Mouse (Mus musculus) E14TG2a.4 (cell line): ENCODE measurements around the gene Slc30a4.

Experiments
- CTCF ChIP-seq: conservative IDR thresholded peaks from 2 replicates; pipeline ENCODE4 v1.5.1; 2014; ENCODE audit warnings: low read length
- NANOG ChIP-seq: IDR thresholded peaks from 2 replicates; pipeline ENCODE4 v1.6.1; 2014; ENCODE audit warnings: borderline replicate concordance, low read length, mixed read lengths

DNA sequence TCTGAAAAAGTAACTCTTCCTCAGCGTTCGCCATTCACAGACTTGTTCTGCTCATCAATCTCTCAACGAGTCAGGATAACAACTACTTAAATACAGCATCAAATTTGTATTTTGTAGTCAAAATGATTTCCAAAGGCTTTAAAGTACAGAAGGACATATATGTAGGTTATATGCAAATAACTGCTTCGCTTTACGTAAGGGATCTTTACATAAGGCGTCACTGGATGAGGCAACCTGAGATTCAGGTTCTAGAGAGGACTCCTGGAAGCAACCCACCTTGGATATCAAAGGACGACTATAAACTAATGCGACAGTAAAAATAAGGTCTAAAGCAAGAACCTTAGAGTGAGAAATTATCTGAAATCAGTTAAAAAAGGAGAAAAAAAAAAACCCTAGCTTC lies 1.5 kb downstream of the Slc30a4 start:
- no peak for TF ChIP-seq NANOG
- no peak for TF ChIP-seq CTCF
